Mouse (Mus musculus): ENCODE results near the gene Fam118a. TPM values are rescaled to one million over a fixed set of nuclear protein-coding genes. Genes with fewer than 3 reads are reported as not detected.
"Not testable (repeated sequence)": the region's sequence is repeated elsewhere in the genome, so short reads cannot be mapped to it uniquely, and the experiment has no call there.

Gene Fam118a
- total and polyA plus RNA-seq, 3 experiments = 2.4 to 12.4 (median 6.0) TPM

- no peak for DNase-seq
Observed at GRCm38 (mm10) chr15:85011895-85012661, 16.7 kb upstream of the Fam118a start.

DNA sequence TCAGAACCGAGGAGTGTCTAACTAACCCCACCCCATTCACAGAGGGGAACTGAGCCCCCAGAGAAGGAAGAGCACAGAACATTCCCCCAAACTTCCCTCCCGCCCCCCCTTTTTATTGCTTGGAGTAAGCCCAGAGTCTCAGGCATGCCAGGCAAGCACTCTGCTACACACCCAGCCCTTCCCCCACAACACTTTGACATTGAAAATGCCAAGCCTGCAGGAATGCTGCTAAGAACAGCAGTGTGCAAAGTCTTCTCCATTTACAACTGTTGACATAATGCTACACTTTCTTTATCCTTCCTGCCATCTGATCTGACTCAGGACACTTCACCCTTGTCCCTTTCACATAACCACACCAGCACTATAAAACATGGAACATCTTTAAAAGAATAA, 16.1 kb upstream of the Fam118a start:
- no peak for DNase-seq

- no peak for DNase-seq
Observed at GRCm38 (mm10) chr15:85015771-85016170, 13.0 kb upstream of the Fam118a start.

- no peak for DNase-seq
Observed at GRCm38 (mm10) chr15:85016951-85017664, 11.6 kb upstream of the Fam118a start, which contains the start of gene Upk3a. Upk3a (plus strand) TSS chr15:85017141.

- no peak for DNase-seq
Observed at GRCm38 (mm10) chr15:85022211-85022610, 6.5 kb upstream of the Fam118a start.

- DNase-seq = no peak
Observed at GRCm38 (mm10) chr15:85026197-85026596, 2.6 kb upstream of the Fam118a start.

GRCm38 (mm10) chr15:85027740-85028139, 1.0 kb upstream of the Fam118a start:
- DNase-seq = no peak

- DNase-seq = not testable (repeated sequence)
Observed at GRCm38 (mm10) chr15:85030643-85031042, 1.9 kb downstream of the Fam118a start.

DNA sequence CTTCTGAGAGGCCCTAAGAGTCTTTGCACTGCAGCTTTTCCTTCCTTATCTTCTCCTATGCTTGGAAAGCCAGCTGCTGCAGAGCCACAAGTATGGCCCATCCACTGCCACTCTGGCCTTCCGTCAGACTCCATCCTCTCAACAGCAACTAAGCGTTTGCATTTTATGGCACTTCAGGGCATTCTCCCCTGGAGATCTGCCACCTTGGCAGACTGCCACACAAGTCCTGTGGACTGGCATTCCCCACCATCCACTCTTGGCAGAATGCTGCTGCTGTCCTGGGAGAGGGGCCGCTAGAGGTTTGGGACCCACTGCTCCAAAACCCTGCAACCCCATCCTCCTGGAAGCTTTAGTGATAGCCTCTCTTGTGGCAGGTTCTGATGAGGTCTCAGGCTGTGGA, 3.1 kb downstream of the Fam118a start:
- no peak for DNase-seq

- DNase-seq = not testable (repeated sequence)
Observed at GRCm38 (mm10) chr15:85033916-85034315, 5.2 kb downstream of the Fam118a start.

- peak; percentile 99 for DNase-seq
Observed at GRCm38 (mm10) chr15:85036566-85037342, 8.0 kb downstream of the Fam118a start.

DNA sequence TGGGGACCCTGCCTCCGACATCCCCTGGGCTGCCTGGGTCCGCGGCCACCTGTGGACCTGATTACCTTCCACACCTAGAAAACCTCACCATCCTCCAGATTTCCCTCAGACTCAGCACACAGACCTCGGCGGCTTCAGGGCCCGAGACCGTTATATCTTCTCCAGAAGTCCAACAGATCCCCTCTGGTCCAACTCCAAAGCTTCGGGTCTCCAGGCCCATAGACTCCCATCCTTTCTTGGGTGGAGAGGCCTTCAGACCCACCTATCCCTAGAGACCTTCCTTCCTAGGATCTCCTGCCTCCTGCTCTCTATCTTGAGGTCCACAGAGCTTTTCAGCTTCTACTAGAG, 8.6 kb downstream of the Fam118a start:
- DNase-seq = no peak

- DNase-seq = no peak
Observed at GRCm38 (mm10) chr15:85041546-85042225, 12.9 kb downstream of the Fam118a start.

DNA sequence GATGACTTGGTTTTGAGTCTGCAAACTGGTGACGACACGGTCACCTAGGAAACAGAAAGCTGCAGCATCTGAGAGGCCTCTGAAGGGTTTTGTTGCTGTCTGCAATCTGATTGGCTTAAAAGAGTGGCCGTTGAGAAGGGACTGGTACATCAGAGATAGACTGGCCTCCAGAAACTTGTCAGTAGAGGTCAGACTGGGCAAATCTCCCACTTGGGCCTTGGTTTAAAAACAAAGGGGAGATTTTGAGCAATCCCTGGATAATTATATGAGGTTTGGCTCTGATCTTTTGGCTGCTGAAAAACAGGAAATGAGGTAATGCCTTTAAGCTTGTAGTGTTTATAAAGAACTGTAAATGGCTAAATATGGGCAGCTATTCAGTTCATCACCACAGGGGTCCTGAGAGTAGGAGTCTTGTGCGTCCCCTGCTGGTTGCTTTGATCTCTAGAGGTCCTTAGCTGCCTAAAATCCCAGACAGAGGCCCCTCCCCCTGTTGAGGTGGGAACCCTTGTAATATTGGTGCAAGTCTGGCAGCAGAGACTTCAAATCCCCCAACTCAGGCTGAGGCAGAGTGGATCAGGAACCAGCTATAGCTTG, 13.7 kb downstream of the Fam118a start:
- DNase-seq = peak; percentile 77

DNA sequence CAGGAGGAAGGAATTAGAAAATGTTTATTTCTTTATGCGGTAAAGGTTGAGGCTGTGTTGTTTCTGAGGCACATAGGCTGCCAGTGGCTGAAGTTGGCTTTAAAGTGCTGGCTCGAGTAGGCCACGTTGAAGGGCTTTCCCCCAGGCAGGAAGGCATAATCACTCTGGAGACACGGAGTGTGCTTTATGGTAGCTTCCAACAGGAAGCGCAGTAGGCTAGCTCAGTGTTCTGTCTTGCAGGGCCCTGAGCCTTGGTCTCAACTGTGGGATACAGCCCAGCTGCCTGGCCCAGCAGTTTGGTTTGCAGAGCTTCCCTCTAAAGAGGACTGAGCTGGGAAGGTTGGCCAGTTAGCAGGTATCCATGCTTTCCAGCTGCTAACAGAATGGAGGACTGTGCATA, 14.4 kb downstream of the Fam118a start:
- DNase-seq = no peak

DNA sequence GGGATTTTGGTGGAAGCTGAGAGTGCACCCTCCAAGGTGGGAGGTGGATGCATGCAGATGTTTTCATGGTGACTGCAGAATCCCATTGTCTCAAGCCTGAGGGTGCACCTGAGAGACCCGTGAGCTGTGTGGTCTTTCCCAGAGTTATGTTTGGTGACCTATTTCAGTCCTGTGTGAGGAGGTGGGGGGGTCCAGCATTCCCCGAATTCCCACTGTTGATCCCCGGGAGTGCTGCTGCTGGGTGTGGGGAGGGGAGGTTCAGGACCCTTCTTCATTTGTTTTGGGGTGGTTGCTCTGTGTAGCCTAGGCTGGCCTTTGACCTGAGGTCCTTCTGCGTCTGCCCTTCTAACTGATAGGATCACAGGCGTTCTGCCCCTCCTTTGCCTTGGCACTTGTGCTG, 15.0 kb downstream of the Fam118a start:
- DNase-seq = no peak

GRCm38 (mm10) chr15:85046230-85046950, 17.6 kb downstream of the Fam118a start:
- DNase-seq = no peak

DNA sequence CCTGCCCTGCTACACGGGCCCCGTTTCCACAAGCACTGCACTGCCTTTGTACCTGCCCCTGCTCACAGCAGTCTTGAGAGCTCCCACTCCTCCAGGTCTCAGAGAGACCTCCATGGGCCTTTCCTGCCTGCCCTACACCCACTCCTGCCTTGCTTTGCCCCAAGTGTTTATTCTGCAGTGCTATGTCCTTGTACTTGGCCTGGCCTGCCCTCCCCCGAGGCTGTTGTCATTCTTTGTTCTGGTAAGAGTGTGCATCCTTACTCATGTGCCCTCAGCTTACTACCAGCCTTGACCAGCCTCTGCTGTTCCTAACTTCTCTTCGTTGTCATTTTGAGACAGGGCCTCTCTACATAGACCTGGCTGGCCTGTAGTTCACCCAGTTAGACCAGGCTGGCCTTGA, 19.1 kb downstream of the Fam118a start:
- peak; percentile 77 for DNase-seq

- no peak for DNase-seq
Observed at GRCm38 (mm10) chr15:85049758-85050157, 21.0 kb downstream of the Fam118a start.

GRCm38 (mm10) chr15:85054098-85054497, 25.4 kb downstream of the Fam118a start:
- no peak for DNase-seq

DNA sequence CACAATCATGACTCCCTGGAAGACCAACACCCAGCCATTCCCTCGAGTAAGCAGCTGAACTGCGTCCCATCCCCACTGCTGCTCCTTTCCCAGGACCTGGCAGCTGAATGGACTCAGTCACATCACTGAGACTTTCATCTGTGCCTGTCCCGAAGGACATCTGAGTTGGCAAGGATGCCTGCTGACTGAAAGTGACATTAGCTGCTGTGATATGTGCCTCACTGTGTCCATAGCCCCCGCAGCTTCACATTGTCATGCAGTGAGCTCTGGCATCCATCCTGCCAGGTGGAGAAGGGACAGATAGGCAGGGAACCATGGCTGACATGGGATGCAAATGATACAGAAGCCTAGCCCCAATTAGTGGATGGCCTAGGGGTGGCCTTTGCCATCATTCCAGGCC, 26.4 kb downstream of the Fam118a start:
- peak; percentile 47 for DNase-seq

All from adrenal gland, adult 2 months (tissue).